Mouse (Mus musculus) pancreas, adult 10 weeks (tissue): ENCODE results near the gene Tusc2. TPM values are rescaled to one million over a fixed set of nuclear protein-coding genes. Genes with fewer than 3 reads are reported as not detected.

Experiments used
- polyA plus RNA-seq: library from polyadenylated mRNA; stranded (reverse); fragments of 350-450 nt; fragmentation: Illumina TruSeq; extraction: RNeasy Lipid Tissue Mini Kit (QIAGEN cat#74804); gene quantifications from one replicate; pipeline ENCODE4 v1.2.3, GENCODE M21; 2015; ENCODE audit warnings: low read depth, low replicate concordance; ENCODE audit not compliant: insufficient read depth

The Tusc2 gene
- 11.3 TPM for polyA plus RNA-seq

GRCm38 (mm10) chr9:107563029-107563581 lies at the start of gene Tusc2:
TSS of gene Tusc2 (plus strand) at chr9:107563255.

GRCm38 (mm10) chr9:107533791-107534407 lies 29.2 kb upstream of the Tusc2 start, which contains the start of gene Tmem115:
TSS of gene Tmem115 (plus strand) at chr9:107533945.

GRCm38 (mm10) chr9:107541474-107542351 lies 21.3 kb upstream of the Tusc2 start, which contains the start of the genes Cyb561d2 and Nprl2:
TSS of gene Cyb561d2 (minus strand) at chr9:107542193.
TSS of gene Nprl2 (plus strand) at chr9:107542226.

GRCm38 (mm10) chr9:107547026-107547425 lies 16.0 kb upstream of the Tusc2 start, which contains the start of gene Zmynd10:
TSS of gene Zmynd10 (plus strand) at chr9:107547298.

GRCm38 (mm10) chr9:107551117-107551889 lies 11.8 kb upstream of the Tusc2 start, which contains the start of gene Rassf1:
TSS of gene Rassf1 (plus strand) at chr9:107551555.

GRCm38 (mm10) chr9:107567702-107568319 lies 4.8 kb downstream of the Tusc2 start, which contains the start of gene Hyal2:
TSS of gene Hyal2 (plus strand) at chr9:107567945.

GRCm38 (mm10) chr9:107576357-107577107 lies 13.5 kb downstream of the Tusc2 start, which contains the start of gene Hyal1:
TSS of gene Hyal1 (plus strand) at chr9:107576927.

GRCm38 (mm10) chr9:107578587-107578986 lies 15.5 kb downstream of the Tusc2 start, which contains the start of gene Naa80:
TSS of gene Naa80 (plus strand) at chr9:107578887.

GRCm38 (mm10) chr9:107580501-107581317 lies 17.7 kb downstream of the Tusc2 start, which contains the start of gene Hyal3:
TSS of gene Hyal3 (plus strand) at chr9:107580818.

GRCm38 (mm10) chr9:107586974-107587832 lies 24.1 kb downstream of the Tusc2 start, which contains the start of gene Ifrd2:
TSS of gene Ifrd2 (plus strand) at chr9:107587642.

GRCm38 (mm10) chr9:107608741-107609432 lies 45.8 kb downstream of the Tusc2 start, which contains the start of gene Sema3b:
TSS of gene Sema3b (minus strand) at chr9:107609229.

Other genes starting within 250 kb of the Tusc2 start
- 12.6 TPM for gene Hemk1, start 224.9 kb upstream of the Tusc2 start, polyA plus RNA-seq
- gene 6430571L13Rik, start 222.7 kb upstream of the Tusc2 start, polyA plus RNA-seq, result not detected
- 0.20 TPM for gene Cacna2d2, start 163.6 kb upstream of the Tusc2 start, polyA plus RNA-seq
- gene Tmem115, start 29.3 kb upstream of the Tusc2 start, polyA plus RNA-seq, result 6.5 TPM
- 2.8 TPM for gene Cyb561d2, start 21.1 kb upstream of the Tusc2 start, polyA plus RNA-seq
- gene Nprl2, start 21.0 kb upstream of the Tusc2 start, polyA plus RNA-seq, result 5.4 TPM
- gene Zmynd10, start 16.0 kb upstream of the Tusc2 start, polyA plus RNA-seq, result not detected
- gene Rassf1, start 11.7 kb upstream of the Tusc2 start, polyA plus RNA-seq, result 10.7 TPM
- 12.1 TPM for gene Hyal2, start 4.7 kb downstream of the Tusc2 start, polyA plus RNA-seq
- gene Hyal1, start 13.7 kb downstream of the Tusc2 start, polyA plus RNA-seq, result 1.7 TPM
- gene Naa80, start 15.6 kb downstream of the Tusc2 start, polyA plus RNA-seq, result 10.5 TPM
- 0.76 TPM for gene Hyal3, start 17.6 kb downstream of the Tusc2 start, polyA plus RNA-seq
- gene Ifrd2, start 24.4 kb downstream of the Tusc2 start, polyA plus RNA-seq, result 23.7 TPM
- gene Sema3b, start 46.0 kb downstream of the Tusc2 start, polyA plus RNA-seq, result 2.8 TPM
- 76.6 TPM for gene Gnai2, start 72.1 kb downstream of the Tusc2 start, polyA plus RNA-seq
- 99.2 TPM for gene Slc38a3, start 106.3 kb downstream of the Tusc2 start, polyA plus RNA-seq
- gene Gnat1, start 116.5 kb downstream of the Tusc2 start, polyA plus RNA-seq, result not detected
- gene Sema3f, start 147.2 kb downstream of the Tusc2 start, polyA plus RNA-seq, result 19.9 TPM
- 36.6 TPM for gene Rbm5, start 207.7 kb downstream of the Tusc2 start, polyA plus RNA-seq